Mouse (Mus musculus) testis, adult 2 months (tissue): ENCODE data around the gene Ptpn3. TPM values are rescaled to one million over a fixed set of nuclear protein-coding genes. Genes with fewer than 3 reads are reported as not detected.

Source experiments
- H3K27ac ChIP-seq: fragments of 200-500 bp; 2 replicates; pipeline ENCODE4 v1.5.1; 2012; ENCODE audit warnings: low read depth, low read length; ENCODE audit not compliant: control insufficient read depth, insufficient read depth
- H3K27me3 ChIP-seq: fragments of 200-500 bp; 2 replicates; pipeline ENCODE4 v1.6.1; 2012; ENCODE audit warnings: mild to moderate bottlenecking, low read length, moderate library complexity; ENCODE audit not compliant: control insufficient read depth, insufficient read depth
- H3K36me3 ChIP-seq: fragments of 200-500 bp; 2 replicates; pipeline ENCODE4 v1.6.1; 2012; ENCODE audit warnings: mild to moderate bottlenecking, low read length; ENCODE audit not compliant: control insufficient read depth, insufficient read depth
- H3K4me1 ChIP-seq: fragments of 200-500 bp; 2 replicates; pipeline ENCODE4 v1.6.1; 2012; ENCODE audit warnings: low read length; ENCODE audit not compliant: control insufficient read depth, insufficient read depth
- H3K4me3 ChIP-seq: fragments of 200-500 bp; 2 replicates; pipeline ENCODE4 v1.5.1; 2012; ENCODE audit warnings: low read depth, mild to moderate bottlenecking, low read length, moderate library complexity, mixed read lengths; ENCODE audit not compliant: control insufficient read depth
- CTCF ChIP-seq: fragments of 200-500 bp; IDR thresholded peaks from 2 replicates; pipeline ENCODE4 v1.5.1; 2012; ENCODE audit warnings: low read depth, mild to moderate bottlenecking, inconsistent platforms, low read length, moderate library complexity; ENCODE audit not compliant: control insufficient read depth, insufficient read depth, insufficient replicate concordance
- POLR2A ChIP-seq: fragments of 200-500 bp; IDR thresholded peaks from 2 replicates; pipeline ENCODE4 v1.6.1; 2012; ENCODE audit warnings: low read depth, mild to moderate bottlenecking, inconsistent platforms, low read length, moderate library complexity; ENCODE audit not compliant: control insufficient read depth
- polyA plus RNA-seq: library from polyadenylated mRNA; depleted of rRNA; stranded (reverse); fragments of >200 nt; gene quantifications from 2 replicates; pipeline ENCODE4 v1.2.3, GENCODE M21; 2012; rRNA removed

The Ptpn3 gene
- polyA plus RNA-seq, result 0.42 and 1.4 TPM in 2 replicates

GRCm38 (mm10) chr4:57301410-57302313 lies at the start of gene Ptpn3:
Gene Ptpn3, minus strand, starts transcription at chr4:57301837.
- Histone ChIP-seq H3K4me1 (peaks cover 18% of the 10 kb centered on the region), H3K27me3 (no peaks in the 10 kb centered on the region), H3K36me3 (no peaks in the 10 kb centered on the region), H3K27ac (no peak within 1 kb of the TSS), H3K4me3 (peak within 1 kb of the TSS; percentile 89)
- no peak for TF ChIP-seq POLR2A
- no peak for TF ChIP-seq CTCF

DNA sequence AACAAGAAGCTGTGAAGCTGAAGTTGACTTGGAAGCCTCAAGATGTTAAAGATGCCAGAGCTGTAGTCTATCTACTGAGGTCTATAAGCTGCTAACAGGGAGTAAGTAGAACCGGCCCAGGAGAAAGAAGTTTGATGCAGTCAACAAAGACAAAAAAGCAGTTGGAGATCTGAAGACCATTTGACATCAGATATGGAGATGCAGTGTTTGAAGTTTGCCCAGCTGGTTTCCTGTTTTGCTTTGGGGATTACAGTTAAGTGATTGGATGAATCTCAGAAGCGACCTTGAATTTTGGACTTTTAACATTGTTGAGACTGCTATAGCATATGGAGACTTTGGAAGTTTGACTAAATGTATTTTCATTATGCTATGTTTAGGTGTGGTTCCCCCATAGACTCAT lies 48.9 kb upstream of the Ptpn3 start:
- Histone ChIP-seq H3K4me1 (no peaks in the 10 kb centered on the region), H3K27me3 (no peaks in the 10 kb centered on the region), H3K4me3 (no peak overlapping the region), H3K27ac (no peak overlapping the region), H3K36me3 (no peaks in the 10 kb centered on the region)
- TF ChIP-seq CTCF, result no peak
- TF ChIP-seq POLR2A, result no peak

DNA sequence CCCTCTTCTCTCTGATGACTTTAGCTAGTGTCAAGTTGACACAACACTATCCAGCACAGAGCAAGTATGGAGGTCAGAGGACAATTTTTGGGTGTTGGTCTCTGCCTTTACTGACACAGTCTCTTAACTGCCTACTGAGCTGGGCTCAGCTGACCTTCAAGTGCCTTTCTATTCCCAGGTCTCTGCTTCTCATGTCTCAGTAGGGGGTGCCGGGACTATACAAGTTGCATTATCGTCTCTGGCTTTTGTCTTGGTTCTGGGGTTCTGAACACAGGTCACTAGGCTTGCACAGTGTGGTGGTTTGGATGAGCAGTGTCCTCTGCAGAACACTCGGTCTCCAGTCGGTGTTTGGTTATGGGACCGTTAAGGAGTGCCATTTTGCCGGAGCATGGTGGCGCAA lies 42.4 kb upstream of the Ptpn3 start:
- Histone ChIP-seq H3K36me3 (no peaks in the 10 kb centered on the region), H3K27me3 (no peaks in the 10 kb centered on the region)
- no peak for TF ChIP-seq CTCF
- TF ChIP-seq POLR2A, result no peak

GRCm38 (mm10) chr4:57338923-57339322 lies 37.3 kb upstream of the Ptpn3 start:
- Histone ChIP-seq H3K4me1 (peaks cover 3% of the 10 kb centered on the region), H3K4me3 (no peak overlapping the region), H3K36me3 (no peaks in the 10 kb centered on the region), H3K27me3 (no peaks in the 10 kb centered on the region), H3K27ac (no peak overlapping the region)
- TF ChIP-seq CTCF (no peak), POLR2A (no peak)

More for the DNA sequence above, 42.4 kb upstream of the Ptpn3 start:
- H3K4me3 ChIP-seq, result no peak overlapping the region
- peaks cover 3% of the 10 kb centered on the region; the same call in 1 of the 2 replicates for H3K4me1 ChIP-seq
- no peak overlapping the region for H3K27ac ChIP-seq

- no peaks in the 10 kb centered on the region for H3K36me3 ChIP-seq
- H3K27ac ChIP-seq, result no peak overlapping the region
- peaks cover 3% of the 10 kb centered on the region for H3K4me1 ChIP-seq
- H3K27me3 ChIP-seq, result no peaks in the 10 kb centered on the region
- TF ChIP-seq POLR2A, result no peak
- TF ChIP-seq CTCF, result no peak
- H3K4me3 ChIP-seq, result no peak overlapping the region
Observed at GRCm38 (mm10) chr4:57338061-57338460, 36.4 kb upstream of the Ptpn3 start.

GRCm38 (mm10) chr4:57335000-57335666 lies 33.5 kb upstream of the Ptpn3 start:
- no peak overlapping the region for H3K27ac ChIP-seq
- TF ChIP-seq CTCF (no peak), POLR2A (no peak)
- H3K4me1 ChIP-seq, result peaks cover 3% of the 10 kb centered on the region
- no peaks in the 10 kb centered on the region for H3K27me3 ChIP-seq
- no peaks in the 10 kb centered on the region for H3K36me3 ChIP-seq
- H3K4me3 ChIP-seq, result no peak overlapping the region

DNA sequence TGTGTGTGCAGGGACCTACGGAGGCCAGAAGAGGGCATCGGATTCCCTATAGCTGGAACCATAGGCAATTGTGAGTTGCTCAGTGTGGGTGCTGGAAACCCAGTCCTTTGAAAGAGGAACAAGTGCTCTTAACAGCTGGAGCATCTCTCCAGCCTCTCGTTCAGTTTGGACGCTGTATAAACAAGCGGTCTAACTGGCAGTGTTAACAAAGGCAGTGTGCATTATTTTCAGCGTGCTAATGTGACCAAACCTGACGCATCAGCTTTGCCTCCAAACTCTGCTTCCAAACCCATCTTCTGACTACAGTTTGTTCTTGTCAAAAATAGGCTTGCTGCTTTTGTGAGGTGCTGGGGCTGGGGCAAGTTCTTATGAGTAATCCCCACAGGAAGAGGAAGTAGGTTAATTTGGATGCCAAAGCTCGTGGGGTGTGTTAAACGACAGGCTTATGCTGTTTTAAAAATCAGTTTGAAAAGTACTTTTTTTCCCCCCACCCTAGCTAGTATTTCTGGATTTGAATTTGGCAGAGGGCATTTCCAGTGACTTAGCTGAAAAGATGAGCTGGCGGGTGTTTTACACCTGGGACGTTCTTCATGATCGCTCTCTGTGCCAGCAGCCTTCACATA lies 32.4 kb upstream of the Ptpn3 start:
- H3K4me1 ChIP-seq, result no peaks in the 10 kb centered on the region; the same call in 1 of the 2 replicates
- H3K27ac ChIP-seq, result no peak overlapping the region
- no peak overlapping the region for H3K4me3 ChIP-seq
- no peaks in the 10 kb centered on the region for H3K27me3 ChIP-seq
- H3K36me3 ChIP-seq, result no peaks in the 10 kb centered on the region
- TF ChIP-seq POLR2A (no peak), CTCF (no peak)
